Mouse (Mus musculus) lung, postnatal 0 days (tissue): Measurements from ENCODE around the gene Calhm4. TPM values are rescaled to one million over a fixed set of nuclear protein-coding genes. Genes with fewer than 3 reads are reported as not detected.
"Not testable (repeated sequence)": the region's sequence is repeated elsewhere in the genome, so short reads cannot be mapped to it uniquely, and the experiment has no call there.

Experiments used
- ATAC-seq: fragments of 200-750 bp; cut with Nextera tagmentation; 2 replicates; pipeline ENCODE4 v1.8.0; 2017; ENCODE audit warnings: moderate library complexity
- DNase-seq: peaks from one replicate; pipeline ENCODE4 v3.0.0-alpha.2; 2016; ENCODE audit warnings: low spot score
- H3K27ac ChIP-seq: fragments of 300-500 bp; sonication (generic); 2 replicates; pipeline ENCODE4 v1.5.1; 2014; ENCODE audit warnings: antibody characterized with exemption, mild to moderate bottlenecking, low read length, mixed read lengths
- H3K27me3 ChIP-seq: fragments of 300-500 bp; sonication (generic); replicated peaks from 2 replicates; pipeline ENCODE4 v1.6.1; 2014; ENCODE audit warnings: low read length, mixed read lengths; ENCODE audit not compliant: insufficient read depth
- H3K36me3 ChIP-seq: fragments of 300-500 bp; sonication (generic); 2 replicates; pipeline ENCODE4 v1.6.1; 2014; ENCODE audit warnings: low read length, mixed read lengths; ENCODE audit not compliant: insufficient read depth
- H3K4me1 ChIP-seq: fragments of 300-500 bp; sonication (generic); 2 replicates; pipeline ENCODE4 v1.6.1; 2014; ENCODE audit warnings: antibody characterized with exemption, low read depth, low read length, mixed read lengths; ENCODE audit not compliant: insufficient read depth
- H3K4me2 ChIP-seq: fragments of 300-500 bp; sonication (generic); replicated peaks from 2 replicates; pipeline ENCODE4 v1.6.1; 2014; ENCODE audit warnings: low read depth, mild to moderate bottlenecking, low read length, moderate library complexity, mixed read lengths
- H3K4me3 ChIP-seq: fragments of 300-500 bp; sonication (generic); 2 replicates; pipeline ENCODE4 v1.5.1; 2014; ENCODE audit warnings: low read depth, low read length
- H3K9ac ChIP-seq: fragments of 300-500 bp; sonication (generic); replicated peaks from 2 replicates; pipeline ENCODE4 v1.6.1; 2014; ENCODE audit warnings: low read depth, mild to moderate bottlenecking
- H3K9me3 ChIP-seq: fragments of 300-500 bp; sonication (generic); 2 replicates; pipeline ENCODE4 v1.6.1; 2016; ENCODE audit warnings: low read length, mixed read lengths
- CTCF ChIP-seq: IDR thresholded peaks from 2 replicates; pipeline ENCODE4 v1.5.1; 2016; ENCODE audit warnings: antibody characterized with exemption, mild to moderate bottlenecking
- EP300 ChIP-seq: IDR thresholded peaks from 2 replicates; pipeline ENCODE4 v1.6.1; 2016; ENCODE audit warnings: antibody characterized with exemption, mild to moderate bottlenecking, control low read depth
- WGBS: fragments of 180-500 bp; shearing (Covaris S2); extraction: QIAGEN DNeasy Blood & Tissue Kit; methylation state at CpG from one replicate; pipeline ENCODE4 v1.1.7; 2014; 5-methylcytosine and 5-hydroxymethylcytosine counted together
- polyA plus RNA-seq: library from polyadenylated mRNA; unstranded; fragments of >200 nt; fragmentation: Nextera tagmentation; extraction: Ambion mirVana; gene quantifications from 2 replicates; pipeline ENCODE4 v1.2.1, GENCODE M21; 2015

The Calhm4 gene
- polyA plus RNA-seq, 1 experiment from 2014 or later, result not detected

DNA sequence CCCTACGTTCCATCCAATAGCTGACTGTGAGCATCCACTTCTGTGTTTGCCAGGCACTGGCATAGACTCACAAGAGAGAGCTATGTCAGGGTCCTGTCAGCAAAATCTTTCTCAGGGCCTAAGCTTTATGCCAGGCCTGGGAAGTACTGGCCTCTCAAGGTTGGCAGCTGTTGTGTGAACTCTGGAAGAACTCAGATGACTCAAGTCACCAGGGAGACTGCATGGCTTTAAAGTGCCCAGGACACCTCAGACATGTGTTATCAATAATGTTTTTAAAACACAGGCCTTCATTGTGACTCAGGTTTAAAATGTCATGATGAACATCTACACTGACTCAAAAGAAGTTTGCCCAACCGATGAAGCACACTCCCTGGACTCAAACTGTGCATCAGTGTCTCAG is 30.9 kb downstream of the Calhm4 start:
- WGBS, result 85% methylated on average over 2 of the region's 2 CpGs
- no peak for DNase-seq

DNA sequence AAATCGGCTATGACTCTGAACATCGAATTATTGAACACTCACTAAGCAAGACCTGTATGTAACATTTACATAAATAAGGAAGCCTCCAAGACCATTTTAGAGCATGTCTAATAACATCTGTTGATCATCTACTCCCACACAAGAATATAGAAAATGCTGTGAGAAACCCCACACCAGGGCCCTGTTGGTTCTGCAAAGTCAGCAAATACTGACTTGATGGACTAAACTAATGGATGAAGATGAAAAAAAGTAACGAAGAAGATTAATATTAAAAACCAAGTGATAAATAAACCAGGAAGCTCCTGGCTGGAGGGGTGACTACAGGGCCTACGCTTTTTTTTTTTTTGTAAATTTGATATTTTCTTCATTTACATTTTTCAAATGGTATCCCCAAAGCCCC is 31.5 kb downstream of the Calhm4 start:
- ATAC-seq (no peak), DNase-seq (no peak)
- Histone ChIP-seq H3K4me3 (no peak overlapping the region), H3K36me3 (no peaks in the 10 kb centered on the region), H3K4me2 (no peak overlapping the region), H3K4me1 (no peaks in the 10 kb centered on the region), H3K27ac (no peak overlapping the region), H3K27me3 (no peaks in the 10 kb centered on the region), H3K9ac (no peak overlapping the region), H3K9me3 (no peaks in the 10 kb centered on the region)
- 95% methylated on average over 4 of the region's 4 CpGs for WGBS
- TF ChIP-seq EP300 (no peak), CTCF (no peak)

More for the DNA sequence above, 30.9 kb downstream of the Calhm4 start:
- H3K27ac ChIP-seq, result no peak overlapping the region
- TF ChIP-seq EP300, result no peak
- TF ChIP-seq CTCF, result no peak
- peaks cover 3% of the 10 kb centered on the region; the same call in 1 of the 2 replicates for H3K4me1 ChIP-seq
- H3K9ac ChIP-seq, result no peak overlapping the region
- H3K4me3 ChIP-seq, result no peak overlapping the region
- no peaks in the 10 kb centered on the region for H3K9me3 ChIP-seq
- H3K27me3 ChIP-seq, result no peaks in the 10 kb centered on the region
- H3K4me2 ChIP-seq, result no peak overlapping the region
- ATAC-seq, result no peak
- no peaks in the 10 kb centered on the region for H3K36me3 ChIP-seq

DNA sequence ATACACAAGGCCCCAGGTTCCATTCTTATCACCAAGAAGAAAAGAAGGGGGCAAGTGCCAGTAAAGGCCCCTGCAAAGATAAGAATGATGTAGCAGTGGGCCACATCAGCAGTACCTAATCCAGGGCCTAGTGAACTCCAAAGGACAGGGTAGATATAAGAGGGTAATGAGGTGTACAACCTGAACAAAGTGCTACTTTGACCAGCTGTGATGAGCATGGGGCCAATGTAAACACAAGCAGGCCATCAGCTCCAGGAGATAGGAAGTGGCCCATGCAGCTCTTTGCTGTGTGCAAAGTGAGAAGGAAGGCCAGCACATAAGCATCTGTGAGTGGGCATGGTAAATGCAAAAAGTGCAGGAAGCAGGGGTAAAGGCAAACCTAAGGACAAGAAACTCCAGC is 45.7 kb downstream of the Calhm4 start:
- Histone ChIP-seq H3K4me2 (no peak overlapping the region), H3K9me3 (no peaks in the 10 kb centered on the region), H3K36me3 (peaks cover 33% of the 10 kb centered on the region), H3K4me1 (no peaks in the 10 kb centered on the region), H3K9ac (no peak overlapping the region), H3K4me3 (no peak overlapping the region), H3K27ac (no peak overlapping the region), H3K27me3 (no peaks in the 10 kb centered on the region)
- DNase-seq (no peak), ATAC-seq (no peak)
- TF ChIP-seq CTCF, result no peak

- H3K27ac ChIP-seq, ATAC-seq, H3K9ac ChIP-seq, H3K4me3 ChIP-seq, H3K27me3 ChIP-seq, H3K4me1 ChIP-seq, H3K4me2 ChIP-seq, DNase-seq, H3K9me3 ChIP-seq: not testable (repeated sequence)
- H3K36me3 ChIP-seq, result peaks cover 24% of the 10 kb centered on the region; the same call in 1 of the 2 replicates
- 89% methylated on average over 6 of the region's 8 CpGs for WGBS
Measured at GRCm38 (mm10) chr10:33996686-33997085, 47.4 kb downstream of the Calhm4 start.

Other genes starting within 250 kb of the Calhm4 start
- not detected in 2 replicates for gene Sult3a1, start 186.6 kb downstream of the Calhm4 start, polyA plus RNA-seq
- 2.1 and 2.6 TPM in 2 replicates for gene Rsph4a, start 139.2 kb downstream of the Calhm4 start, polyA plus RNA-seq
- 13.7 and 17.4 TPM in 2 replicates for gene Zup1, start 93.0 kb downstream of the Calhm4 start, polyA plus RNA-seq
- gene Rwdd1, start 24.7 kb downstream of the Calhm4 start, polyA plus RNA-seq, result 95.9 and 96.5 TPM in 2 replicates
- gene Trappc3l, start 6.7 kb downstream of the Calhm4 start, polyA plus RNA-seq, result not detected in 2 replicates
- gene Calhm5, start 52.2 kb upstream of the Calhm4 start, polyA plus RNA-seq, result 1.2 and 1.3 TPM in 2 replicates
- 1.1 TPM in 2 replicates for gene Calhm6, start 83.7 kb upstream of the Calhm4 start, polyA plus RNA-seq
- 15.4 and 17.0 TPM in 2 replicates for gene Dse, start 163.4 kb upstream of the Calhm4 start, polyA plus RNA-seq
- gene Tspyl1, start 237.9 kb upstream of the Calhm4 start, polyA plus RNA-seq, result 73.3 and 79.6 TPM in 2 replicates